Mouse (Mus musculus): ENCODE results near the gene Hmmr. TPM values are rescaled to one million over a fixed set of nuclear protein-coding genes. Genes with fewer than 3 reads are reported as not detected.
"Not testable (repeated sequence)": the region's sequence is repeated elsewhere in the genome, so short reads cannot be mapped to it uniquely, and the experiment has no call there.

Gene Hmmr
- polyA plus RNA-seq, 1 experiment from 2014 or later: 21.8 TPM

GRCm38 (mm10) chr11:40715524-40715923 lies 17.7 kb downstream of the Hmmr start:
- DNase-seq (peak; percentile 22), ATAC-seq (no peak)
- 89% methylated on average over 5 of the region's 5 CpGs for WGBS (ENCODE audit: insufficient replicate concordance)
- TF ChIP-seq EP300 (IDR thresholded peaks at IDR 0.05; ENCODE audit: low read depth): no peak
- peak; percentile 43 for TF ChIP-seq CTCF (IDR thresholded peaks at IDR 0.05; ENCODE audit: low read depth)
- no peak overlapping the region for H3K27ac ChIP-seq (ENCODE audit: low read depth)
- no peak overlapping the region for H3K4me2 ChIP-seq (ENCODE audit: low read depth, low read length)
- H3K4me3 ChIP-seq (ENCODE audit: low read depth, low read length): no peak overlapping the region
- no peaks in the 10 kb centered on the region for H3K4me1 ChIP-seq (ENCODE audit: insufficient read depth)
- H3K9ac ChIP-seq (replicated peaks): no peak overlapping the region
- no peaks in the 10 kb centered on the region for H3K27me3 ChIP-seq (ENCODE audit: insufficient read depth, low read length)
- H3K9me3 ChIP-seq (ENCODE audit: low read length): no peaks in the 10 kb centered on the region
- peaks cover 80% of the 10 kb centered on the region for H3K36me3 ChIP-seq (replicated peaks; ENCODE audit: insufficient read depth, low read length)

- DNase-seq: no peak
- Histone ChIP-seq H3K27ac (ENCODE audit: low read depth) (no peak overlapping the region), H3K36me3 (replicated peaks; ENCODE audit: insufficient read depth, low read length) (peaks cover 80% of the 10 kb centered on the region), H3K4me3 (ENCODE audit: low read depth, low read length) (no peak overlapping the region), H3K4me2 (ENCODE audit: low read depth, low read length) (no peak overlapping the region), H3K4me1 (ENCODE audit: insufficient read depth) (no peaks in the 10 kb centered on the region), H3K9me3 (ENCODE audit: low read length) (no peaks in the 10 kb centered on the region), H3K9ac (replicated peaks) (no peak overlapping the region), H3K27me3 (ENCODE audit: insufficient read depth, low read length) (no peaks in the 10 kb centered on the region)
- WGBS (ENCODE audit: insufficient replicate concordance): 80% methylated on average over 8 of the region's 8 CpGs
- TF ChIP-seq CTCF (IDR thresholded peaks at IDR 0.05; ENCODE audit: low read depth) (no peak), EP300 (IDR thresholded peaks at IDR 0.05; ENCODE audit: low read depth) (no peak)
- no peak for ATAC-seq
These were observed 19.4 kb downstream of the Hmmr start for GRCm38 (mm10) chr11:40713858-40714257.

- DNase-seq; H3K9ac ChIP-seq (replicated peaks); H3K4me1 ChIP-seq (ENCODE audit: insufficient read depth); H3K4me2 ChIP-seq (ENCODE audit: low read depth, low read length); H3K27me3 ChIP-seq (ENCODE audit: insufficient read depth, low read length); ATAC-seq; H3K27ac ChIP-seq (ENCODE audit: low read depth); H3K9me3 ChIP-seq (ENCODE audit: low read length); H3K4me3 ChIP-seq (ENCODE audit: low read depth, low read length): not testable (repeated sequence)
- H3K36me3 ChIP-seq (replicated peaks; ENCODE audit: insufficient read depth, low read length): peaks cover 81% of the 10 kb centered on the region
- 85% methylated on average over 6 of the region's 6 CpGs for WGBS (ENCODE audit: insufficient replicate concordance)
These were observed 23.3 kb downstream of the Hmmr start for GRCm38 (mm10) chr11:40709899-40710298.

GRCm38 (mm10) chr11:40695103-40695502 lies 38.1 kb downstream of the Hmmr start, which contains the start of gene Mat2b:
Mat2b (minus strand) TSS chr11:40695203.
- peaks cover 3% of the 10 kb centered on the region; the same call in 1 of the 2 replicates for H3K36me3 ChIP-seq (replicated peaks; ENCODE audit: insufficient read depth, low read length)
- WGBS (ENCODE audit: insufficient replicate concordance): 72% methylated on average over 9 of the region's 9 CpGs
- H3K4me1 ChIP-seq (ENCODE audit: insufficient read depth): peaks cover 21% of the 10 kb centered on the region
- peak within 1 kb of the TSS; percentile 73 for H3K4me3 ChIP-seq (ENCODE audit: low read depth, low read length)
- H3K27me3 ChIP-seq (ENCODE audit: insufficient read depth, low read length): no peaks in the 10 kb centered on the region
- peak within 1 kb of the TSS; percentile 94 for H3K27ac ChIP-seq (ENCODE audit: low read depth)
- DNase-seq (no peak), ATAC-seq (no peak)
- H3K9me3 ChIP-seq (ENCODE audit: low read length): peaks cover 4% of the 10 kb centered on the region; the same call in 1 of the 2 replicates
- peak within 1 kb of the TSS; percentile 85 for H3K9ac ChIP-seq (replicated peaks)
- TF ChIP-seq EP300 (IDR thresholded peaks at IDR 0.05; ENCODE audit: low read depth): no peak
- no peak for TF ChIP-seq CTCF (IDR thresholded peaks at IDR 0.05; ENCODE audit: low read depth)
- peak within 1 kb of the TSS; percentile 91 for H3K4me2 ChIP-seq (ENCODE audit: low read depth, low read length)

GRCm38 (mm10) chr11:40694311-40695087 lies 38.7 kb downstream of the Hmmr start:
- Histone ChIP-seq H3K27me3 (ENCODE audit: insufficient read depth, low read length) (no peaks in the 10 kb centered on the region), H3K4me1 (ENCODE audit: insufficient read depth) (peaks cover 21% of the 10 kb centered on the region), H3K9ac (replicated peaks) (peak overlapping the region; percentile 85), H3K4me2 (ENCODE audit: low read depth, low read length) (peak overlapping the region; percentile 91), H3K36me3 (replicated peaks; ENCODE audit: insufficient read depth, low read length) (no peaks in the 10 kb centered on the region), H3K27ac (ENCODE audit: low read depth) (peak overlapping the region; percentile 94), H3K4me3 (ENCODE audit: low read depth, low read length) (peak overlapping the region; percentile 73), H3K9me3 (ENCODE audit: low read length) (peaks cover 1% of the 10 kb centered on the region; the same call in 1 of the 2 replicates)
- DNase-seq (peak; percentile 58), ATAC-seq (peak; percentile 42)
- WGBS (ENCODE audit: insufficient replicate concordance): under 1% methylated on average over 31 of the region's 31 CpGs
- 0 out of 2 replicates have a peak, but pooled peaks have one; percentile 16 for TF ChIP-seq EP300 (IDR thresholded peaks at IDR 0.05; ENCODE audit: low read depth)
- TF ChIP-seq CTCF (IDR thresholded peaks at IDR 0.05; ENCODE audit: low read depth): no peak

GRCm38 (mm10) chr11:40693366-40693951 lies 39.8 kb downstream of the Hmmr start:
- TF ChIP-seq EP300 (IDR thresholded peaks at IDR 0.05; ENCODE audit: low read depth) (peak; percentile 70), CTCF (IDR thresholded peaks at IDR 0.05; ENCODE audit: low read depth) (no peak)
- WGBS (ENCODE audit: insufficient replicate concordance): 1% methylated on average over 16 of the region's 16 CpGs
- H3K9me3 ChIP-seq (ENCODE audit: low read length): no peaks in the 10 kb centered on the region
- H3K4me3 ChIP-seq (ENCODE audit: low read depth, low read length): peak overlapping the region; percentile 73
- peak overlapping the region; percentile 94 for H3K27ac ChIP-seq (ENCODE audit: low read depth)
- H3K36me3 ChIP-seq (replicated peaks; ENCODE audit: insufficient read depth, low read length): no peaks in the 10 kb centered on the region
- peak; percentile 73 for DNase-seq
- H3K9ac ChIP-seq (replicated peaks): peak overlapping the region; percentile 85
- H3K4me1 ChIP-seq (ENCODE audit: insufficient read depth): peaks cover 21% of the 10 kb centered on the region
- no peaks in the 10 kb centered on the region for H3K27me3 ChIP-seq (ENCODE audit: insufficient read depth, low read length)
- ATAC-seq: peak; percentile 17
- peak overlapping the region; percentile 91 for H3K4me2 ChIP-seq (ENCODE audit: low read depth, low read length)

Data from liver, postnatal 0 days (tissue).